Mouse (Mus musculus) adipocyte (in vitro differentiated cells): ENCODE data around the gene Zfp536.

Experiments
- DNase-seq: peaks from one replicate; pipeline ENCODE4 v3.0.0-alpha.2; 2016; ENCODE audit warnings: low spot score

Gene Zfp536

GRCm38 (mm10) chr7:37553646-37554045, 219.8 kb downstream of the Zfp536 start:
- no peak for DNase-seq

- no peak for DNase-seq
These were observed 221.1 kb downstream of the Zfp536 start for GRCm38 (mm10) chr7:37552384-37552783.

- DNase-seq: no peak
These were observed 224.6 kb downstream of the Zfp536 start for GRCm38 (mm10) chr7:37548805-37549204.

GRCm38 (mm10) chr7:37544011-37544410, 229.4 kb downstream of the Zfp536 start:
- DNase-seq: no peak

- DNase-seq: no peak
These were observed 230.5 kb downstream of the Zfp536 start for GRCm38 (mm10) chr7:37542951-37543350.

GRCm38 (mm10) chr7:37531166-37531565, 242.3 kb downstream of the Zfp536 start:
- no peak for DNase-seq

GRCm38 (mm10) chr7:37528311-37528710, 245.1 kb downstream of the Zfp536 start:
- DNase-seq: no peak

- DNase-seq: no peak
These were observed 245.6 kb downstream of the Zfp536 start for GRCm38 (mm10) chr7:37527890-37528289.

- DNase-seq: no peak
These were observed 252.0 kb downstream of the Zfp536 start for GRCm38 (mm10) chr7:37521407-37521806.

- no peak for DNase-seq
These were observed 262.3 kb downstream of the Zfp536 start for GRCm38 (mm10) chr7:37510933-37511675.

GRCm38 (mm10) chr7:37509700-37510099, 263.7 kb downstream of the Zfp536 start:
- DNase-seq: no peak

- no peak for DNase-seq
These were observed 267.9 kb downstream of the Zfp536 start for GRCm38 (mm10) chr7:37505548-37505947.

- no peak for DNase-seq
These were observed 268.3 kb downstream of the Zfp536 start for GRCm38 (mm10) chr7:37505096-37505495.

- no peak for DNase-seq
These were observed 274.6 kb downstream of the Zfp536 start for GRCm38 (mm10) chr7:37498881-37499280.

GRCm38 (mm10) chr7:37496491-37496890, 276.9 kb downstream of the Zfp536 start:
- DNase-seq: no peak

- DNase-seq: no peak
These were observed 283.1 kb downstream of the Zfp536 start for GRCm38 (mm10) chr7:37490312-37490711.

- DNase-seq: no peak
These were observed 288.5 kb downstream of the Zfp536 start for GRCm38 (mm10) chr7:37484946-37485345.

GRCm38 (mm10) chr7:37482564-37482963, 290.9 kb downstream of the Zfp536 start:
- DNase-seq: no peak

- DNase-seq: no peak
These were observed 292.3 kb downstream of the Zfp536 start for GRCm38 (mm10) chr7:37481165-37481564.

GRCm38 (mm10) chr7:37477309-37477708, 296.1 kb downstream of the Zfp536 start:
- DNase-seq: no peak

- no peak for DNase-seq
These were observed 298.0 kb downstream of the Zfp536 start for GRCm38 (mm10) chr7:37475485-37475884.

- no peak for DNase-seq
These were observed 299.2 kb downstream of the Zfp536 start for GRCm38 (mm10) chr7:37474284-37474683.

- DNase-seq: no peak
These were observed 299.9 kb downstream of the Zfp536 start for GRCm38 (mm10) chr7:37473311-37474084.
